Mouse (Mus musculus) heart, embryonic 16.5 days (tissue): Measurements from ENCODE around the gene Gm49373. TPM values are rescaled to one million over a fixed set of nuclear protein-coding genes. Genes with fewer than 3 reads are reported as not detected.
"Not testable (repeated sequence)": the region's sequence is repeated elsewhere in the genome, so short reads cannot be mapped to it uniquely, and the experiment has no call there.

Experiments used
- ATAC-seq: fragments of 200-750 bp; cut with Nextera tagmentation; replicated peaks from 2 replicates; pipeline ENCODE4 v1.8.0; 2017; ENCODE audit warnings: moderate number of reproducible peaks; ENCODE audit not compliant: insufficient read depth, low FRiP score; ENCODE audit errors: extremely low read depth
- H3K27ac ChIP-seq: fragments of 300-500 bp; sonication (generic); 2 replicates; pipeline ENCODE4 v1.5.1; 2014; ENCODE audit warnings: mild to moderate bottlenecking, low read length, control low read depth, moderate library complexity
- H3K27me3 ChIP-seq: fragments of 300-500 bp; sonication (generic); 2 replicates; pipeline ENCODE4 v1.6.1; 2014; ENCODE audit warnings: low read length, mixed read lengths; ENCODE audit not compliant: control insufficient read depth, insufficient read depth
- H3K36me3 ChIP-seq: fragments of 300-500 bp; sonication (generic); 2 replicates; pipeline ENCODE4 v1.6.1; 2014; ENCODE audit not compliant: control insufficient read depth, insufficient read depth
- H3K4me1 ChIP-seq: fragments of 300-500 bp; sonication (generic); 2 replicates; pipeline ENCODE4 v1.6.1; 2014; ENCODE audit warnings: low read length, mixed read lengths; ENCODE audit not compliant: control insufficient read depth, insufficient read depth
- H3K4me2 ChIP-seq: fragments of 300-500 bp; sonication (generic); 2 replicates; pipeline ENCODE4 v1.6.1; 2014; ENCODE audit warnings: low read depth, mild to moderate bottlenecking, control low read depth, low read length
- H3K4me3 ChIP-seq: fragments of 300-500 bp; sonication (generic); 2 replicates; pipeline ENCODE4 v1.5.1; 2014; ENCODE audit warnings: mild to moderate bottlenecking, control low read depth, low read length
- H3K9ac ChIP-seq: fragments of 300-500 bp; sonication (generic); 2 replicates; pipeline ENCODE4 v1.6.1; 2014; ENCODE audit warnings: low read length, control low read depth
- H3K9me3 ChIP-seq: fragments of 300-500 bp; sonication (generic); replicated peaks from 2 replicates; pipeline ENCODE4 v1.6.1; 2016; ENCODE audit warnings: low read length; ENCODE audit not compliant: control insufficient read depth
- WGBS: fragments of 180-500 bp; shearing (Covaris S2); extraction: QIAGEN DNeasy Blood & Tissue Kit; methylation state at CpG from one replicate; pipeline ENCODE4 v1.1.7; 2014; 5-methylcytosine and 5-hydroxymethylcytosine counted together
- polyA plus RNA-seq: library from polyadenylated mRNA; unstranded; fragments of >200 nt; fragmentation: Nextera tagmentation; extraction: Ambion mirVana; gene quantifications from 2 replicates; pipeline ENCODE4 v1.2.1, GENCODE M21; 2015

Gm49373 gene
- polyA plus RNA-seq, 1 experiment from 2014 or later = 0.22 TPM

- Histone ChIP-seq H3K27ac (no peak overlapping the region), H3K4me3 (no peak overlapping the region), H3K36me3 (no peaks in the 10 kb centered on the region), H3K9me3 (no peaks in the 10 kb centered on the region), H3K4me1 (no peaks in the 10 kb centered on the region), H3K4me2 (no peak overlapping the region), H3K27me3 (no peaks in the 10 kb centered on the region), H3K9ac (no peak overlapping the region)
- no peak for ATAC-seq
- 68% methylated on average over 3 of the region's 3 CpGs for WGBS
These were observed 27.7 kb downstream of the Gm49373 start for GRCm38 (mm10) chr9:21045235-21045634.

- not testable (repeated sequence) for H3K9me3 ChIP-seq, ATAC-seq, H3K36me3 ChIP-seq, H3K4me3 ChIP-seq, H3K27me3 ChIP-seq, H3K27ac ChIP-seq, H3K4me1 ChIP-seq, H3K4me2 ChIP-seq, H3K9ac ChIP-seq
- WGBS = 62% methylated on average over 1 of the region's 1 CpGs
These were observed 28.1 kb downstream of the Gm49373 start for GRCm38 (mm10) chr9:21044785-21045184.

GRCm38 (mm10) chr9:21043563-21043962 is 29.3 kb downstream of the Gm49373 start:
- no peaks in the 10 kb centered on the region for H3K36me3 ChIP-seq
- no peak overlapping the region for H3K4me2 ChIP-seq
- H3K27ac ChIP-seq = no peak overlapping the region
- H3K27me3 ChIP-seq = peaks cover under 1% of the 10 kb centered on the region; the same call in 1 of the 2 replicates
- no peak overlapping the region for H3K4me3 ChIP-seq
- H3K4me1 ChIP-seq = no peaks in the 10 kb centered on the region
- H3K9ac ChIP-seq = no peak overlapping the region
- ATAC-seq = no peak
- 75% methylated on average over 4 of the region's 4 CpGs for WGBS
- H3K9me3 ChIP-seq = no peaks in the 10 kb centered on the region

GRCm38 (mm10) chr9:21041308-21041707 is 31.6 kb downstream of the Gm49373 start:
- H3K4me1 ChIP-seq = peaks cover 13% of the 10 kb centered on the region
- WGBS = 56% methylated on average over 4 of the region's 4 CpGs
- no peak overlapping the region for H3K27ac ChIP-seq
- H3K9me3 ChIP-seq = no peaks in the 10 kb centered on the region
- peaks cover 21% of the 10 kb centered on the region for H3K27me3 ChIP-seq
- no peak overlapping the region for H3K4me2 ChIP-seq
- no peak for ATAC-seq
- no peaks in the 10 kb centered on the region for H3K36me3 ChIP-seq
- H3K9ac ChIP-seq = no peak overlapping the region
- no peak overlapping the region for H3K4me3 ChIP-seq

GRCm38 (mm10) chr9:21039779-21040178 is 33.1 kb downstream of the Gm49373 start:
- H3K4me2 ChIP-seq = no peak overlapping the region
- H3K4me3 ChIP-seq = no peak overlapping the region
- WGBS = 79% methylated on average over 3 of the region's 3 CpGs
- H3K27ac ChIP-seq = no peak overlapping the region
- no peak overlapping the region for H3K9ac ChIP-seq
- H3K36me3 ChIP-seq = no peaks in the 10 kb centered on the region
- H3K27me3 ChIP-seq = peaks cover 36% of the 10 kb centered on the region
- no peak for ATAC-seq
- peaks cover 13% of the 10 kb centered on the region for H3K4me1 ChIP-seq
- no peaks in the 10 kb centered on the region for H3K9me3 ChIP-seq

- ATAC-seq = peak; percentile 67
- peaks cover 55% of the 10 kb centered on the region for H3K27me3 ChIP-seq
- peak overlapping the region; percentile 71 for H3K4me2 ChIP-seq
- peaks cover 25% of the 10 kb centered on the region for H3K4me1 ChIP-seq
- H3K9me3 ChIP-seq = no peaks in the 10 kb centered on the region
- peak overlapping the region; percentile 52; the same call in 1 of the 2 replicates for H3K27ac ChIP-seq
- peak overlapping the region; percentile 34 for H3K4me3 ChIP-seq
- peak overlapping the region; percentile 60 for H3K9ac ChIP-seq
- no peaks in the 10 kb centered on the region for H3K36me3 ChIP-seq
- WGBS = 2% methylated on average over 31 of the region's 31 CpGs
These were observed 35.4 kb downstream of the Gm49373 start for GRCm38 (mm10) chr9:21037481-21037891.

- H3K9me3 ChIP-seq = no peaks in the 10 kb centered on the region
- no peak for ATAC-seq
- H3K36me3 ChIP-seq = no peaks in the 10 kb centered on the region
- H3K27ac ChIP-seq = no peak overlapping the region
- WGBS = 3% methylated on average over 22 of the region's 22 CpGs
- no peak overlapping the region for H3K9ac ChIP-seq
- H3K4me1 ChIP-seq = peaks cover 31% of the 10 kb centered on the region
- H3K27me3 ChIP-seq = peaks cover 64% of the 10 kb centered on the region
- peak overlapping the region; percentile 71 for H3K4me2 ChIP-seq
- H3K4me3 ChIP-seq = no peak overlapping the region; the same call in none of the 2 replicates
These were observed 36.2 kb downstream of the Gm49373 start for GRCm38 (mm10) chr9:21036666-21037065.

GRCm38 (mm10) chr9:21036161-21036560 is 36.7 kb downstream of the Gm49373 start:
- Histone ChIP-seq H3K4me3 (peak overlapping the region; percentile 6; the same call in 1 of the 2 replicates), H3K27me3 (peaks cover 65% of the 10 kb centered on the region), H3K27ac (no peak overlapping the region), H3K4me1 (peaks cover 33% of the 10 kb centered on the region), H3K9ac (no peak overlapping the region), H3K4me2 (peak overlapping the region; percentile 71; the same call in 1 of the 2 replicates), H3K36me3 (no peaks in the 10 kb centered on the region), H3K9me3 (no peaks in the 10 kb centered on the region)
- ATAC-seq = no peak
- WGBS = 12% methylated on average over 20 of the region's 20 CpGs

- Histone ChIP-seq H3K27me3 (peaks cover 65% of the 10 kb centered on the region), H3K36me3 (no peaks in the 10 kb centered on the region), H3K27ac (no peak overlapping the region), H3K9me3 (no peaks in the 10 kb centered on the region), H3K4me2 (no peak overlapping the region), H3K9ac (no peak overlapping the region), H3K4me1 (peaks cover 39% of the 10 kb centered on the region), H3K4me3 (no peak overlapping the region)
- no peak for ATAC-seq
- 34% methylated on average over 9 of the region's 9 CpGs for WGBS
These were observed 37.3 kb downstream of the Gm49373 start for GRCm38 (mm10) chr9:21035586-21035985.
